Mouse (Mus musculus): ENCODE data around the gene Rps27rt. TPM values are rescaled to one million over a fixed set of nuclear protein-coding genes. Genes with fewer than 3 reads are reported as not detected.
"Not testable (repeated sequence)": the region's sequence is repeated elsewhere in the genome, so short reads cannot be mapped to it uniquely, and the experiment has no call there.

Rps27rt gene
- total RNA-seq, 1 experiment from 2014 or later: 151 TPM

DNA sequence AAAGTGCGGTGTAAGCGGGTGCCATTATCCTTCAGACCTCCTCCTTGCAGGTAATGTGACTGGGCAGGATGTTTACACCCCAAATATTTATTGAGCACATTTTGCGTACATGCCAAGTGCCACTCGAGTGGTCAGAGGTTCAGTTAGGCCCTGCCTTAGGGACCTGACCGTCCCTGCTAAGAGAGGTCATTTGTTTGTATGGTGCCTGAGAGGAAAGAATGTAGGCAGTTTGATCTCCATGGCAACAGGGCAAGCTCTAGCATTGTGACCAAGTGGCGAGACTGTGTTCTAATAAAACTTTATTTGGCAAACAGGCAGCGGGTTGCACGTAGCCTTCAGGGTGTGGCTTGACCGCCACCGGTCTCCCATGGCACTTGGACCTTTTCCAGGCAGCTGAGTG, 7.9 kb upstream of the Rps27rt start:
- no peak for ATAC-seq (replicated peaks in 1 of 2; ENCODE audit: insufficient read depth in 1 of 2, low FRiP score in 2 of 2, low TSS enrichment in 1 of 2, low read depth in 1 of 2, poor library complexity in 2 of 2, severe bottlenecking in 2 of 2)

DNA sequence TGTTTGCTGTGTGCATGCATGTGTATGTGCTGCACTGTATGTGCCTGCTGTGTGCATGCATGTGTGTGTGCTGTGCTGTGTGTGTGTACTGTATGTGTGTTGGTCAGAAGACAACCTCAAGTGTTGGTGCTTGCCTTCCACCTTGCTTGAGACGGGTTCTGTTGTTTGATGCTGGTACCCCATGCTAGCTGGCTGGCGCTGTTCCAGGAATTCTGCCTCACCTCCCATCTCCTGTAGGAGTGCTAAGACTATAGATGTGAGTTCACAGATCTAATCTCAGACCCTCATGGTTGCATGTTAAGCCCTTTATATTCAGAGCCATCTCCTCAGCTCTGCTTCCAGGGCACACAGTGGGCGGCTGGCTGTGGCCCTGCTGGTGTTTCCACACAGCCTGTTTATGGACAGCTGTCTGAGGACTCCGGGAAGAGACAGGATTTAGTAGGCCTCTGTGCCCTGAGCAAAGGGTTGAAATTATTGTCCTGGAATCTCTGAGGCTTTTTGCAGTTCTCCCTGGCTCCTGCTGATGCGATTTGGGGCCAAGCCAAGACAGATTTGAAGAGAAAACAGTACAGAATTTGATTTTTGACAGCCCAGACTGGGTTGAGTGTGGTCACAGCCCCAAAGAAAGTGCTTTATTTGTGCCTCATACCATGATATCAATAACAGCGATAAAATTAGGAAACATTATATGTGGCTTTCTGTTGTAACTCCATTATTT, 6.2 kb upstream of the Rps27rt start:
- no peak for ATAC-seq (replicated peaks in 1 of 2; ENCODE audit: insufficient read depth in 1 of 2, low FRiP score in 2 of 2, low TSS enrichment in 1 of 2, low read depth in 1 of 2, poor library complexity in 2 of 2, severe bottlenecking in 2 of 2)

DNA sequence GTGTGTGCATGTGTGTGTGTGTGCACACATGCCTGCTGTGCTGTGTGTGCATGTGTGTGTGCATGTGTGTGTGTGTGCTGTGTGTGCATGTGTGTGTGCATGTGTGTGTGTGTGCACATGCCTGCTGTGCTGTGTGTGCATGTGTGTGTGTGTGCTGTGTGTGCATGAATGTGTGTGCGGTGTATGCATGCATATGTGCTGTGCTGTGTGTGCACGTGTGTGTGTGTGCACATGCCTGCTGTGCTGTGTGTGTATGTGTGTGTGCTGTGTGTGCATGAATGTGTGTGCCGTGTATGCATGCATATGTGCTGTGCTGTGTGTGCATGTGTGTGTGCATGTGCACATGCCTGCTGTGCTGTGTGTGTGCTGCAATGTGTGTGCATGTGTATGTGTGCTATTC, 5.5 kb upstream of the Rps27rt start:
- ATAC-seq (replicated peaks in 1 of 2; ENCODE audit: insufficient read depth in 1 of 2, low FRiP score in 2 of 2, low TSS enrichment in 1 of 2, low read depth in 1 of 2, poor library complexity in 2 of 2, severe bottlenecking in 2 of 2): no peak

DNA sequence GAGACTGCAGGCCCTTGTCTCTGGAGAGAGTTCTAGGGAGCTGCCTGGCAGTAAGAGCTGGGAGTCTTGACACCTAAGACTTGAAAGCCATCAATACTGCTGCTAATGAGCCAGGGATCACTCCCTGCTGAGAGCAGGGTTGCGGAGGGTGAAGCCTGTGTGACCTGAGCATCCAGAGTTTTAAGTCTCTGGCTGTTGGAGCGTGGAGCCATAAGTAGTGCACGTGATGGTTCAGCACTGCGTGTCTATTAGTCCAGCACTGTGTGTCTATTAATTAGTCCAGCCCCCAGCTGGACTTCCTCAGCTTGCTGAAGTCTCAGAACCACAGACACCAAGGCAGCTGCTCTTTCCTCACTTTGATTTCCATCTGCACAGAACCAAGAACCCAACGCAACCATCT, 3.8 kb upstream of the Rps27rt start:
- no peak for ATAC-seq (replicated peaks in 1 of 2; ENCODE audit: insufficient read depth in 1 of 2, low FRiP score in 2 of 2, low TSS enrichment in 1 of 2, low read depth in 1 of 2, poor library complexity in 2 of 2, severe bottlenecking in 2 of 2)

DNA sequence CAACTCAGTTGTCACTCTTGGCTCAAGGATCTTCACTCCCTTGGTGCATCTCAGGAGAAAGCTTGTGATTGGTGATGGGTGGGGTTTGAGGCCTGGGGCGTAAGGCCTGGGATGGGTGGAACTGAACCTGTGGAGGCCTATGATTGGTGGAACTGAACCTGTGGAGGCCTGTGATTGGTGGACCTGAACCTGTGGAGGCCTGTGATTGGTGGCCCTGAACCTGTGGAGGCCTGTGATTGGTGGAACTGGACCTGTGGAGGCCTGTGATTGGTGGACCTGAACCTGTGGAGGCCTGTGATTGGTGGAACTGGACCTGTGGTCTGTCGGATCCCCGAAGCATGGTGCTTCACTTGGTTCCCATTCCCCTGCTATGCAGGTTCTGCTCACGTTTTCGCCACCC, 3.2 kb upstream of the Rps27rt start:
- ATAC-seq (replicated peaks in 1 of 2; ENCODE audit: insufficient read depth in 1 of 2, low FRiP score in 2 of 2, low TSS enrichment in 1 of 2, low read depth in 1 of 2, poor library complexity in 2 of 2, severe bottlenecking in 2 of 2): no peak

DNA sequence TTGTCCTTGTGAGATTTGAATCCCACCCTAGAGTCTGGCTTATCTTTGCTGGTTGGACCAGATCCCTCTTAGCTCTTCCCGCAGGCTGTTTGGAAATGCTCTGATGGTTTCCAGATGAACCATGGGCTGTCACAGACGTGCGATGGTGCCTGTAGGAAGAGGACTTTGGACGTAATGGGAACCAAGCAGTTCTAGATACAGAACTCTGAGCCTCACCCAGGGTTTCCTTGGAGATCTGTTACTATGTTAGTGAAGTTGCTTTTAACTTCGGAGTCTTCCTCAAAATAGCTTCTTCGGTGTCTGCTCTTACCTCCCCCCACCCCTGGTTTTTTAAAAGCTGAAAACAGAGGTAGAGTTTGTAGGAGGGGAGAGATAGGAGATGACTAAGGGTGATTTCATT, 2.6 kb downstream of the Rps27rt start:
- ATAC-seq (replicated peaks in 1 of 2; ENCODE audit: insufficient read depth in 1 of 2, low FRiP score in 2 of 2, low TSS enrichment in 1 of 2, low read depth in 1 of 2, poor library complexity in 2 of 2, severe bottlenecking in 2 of 2): no peak

DNA sequence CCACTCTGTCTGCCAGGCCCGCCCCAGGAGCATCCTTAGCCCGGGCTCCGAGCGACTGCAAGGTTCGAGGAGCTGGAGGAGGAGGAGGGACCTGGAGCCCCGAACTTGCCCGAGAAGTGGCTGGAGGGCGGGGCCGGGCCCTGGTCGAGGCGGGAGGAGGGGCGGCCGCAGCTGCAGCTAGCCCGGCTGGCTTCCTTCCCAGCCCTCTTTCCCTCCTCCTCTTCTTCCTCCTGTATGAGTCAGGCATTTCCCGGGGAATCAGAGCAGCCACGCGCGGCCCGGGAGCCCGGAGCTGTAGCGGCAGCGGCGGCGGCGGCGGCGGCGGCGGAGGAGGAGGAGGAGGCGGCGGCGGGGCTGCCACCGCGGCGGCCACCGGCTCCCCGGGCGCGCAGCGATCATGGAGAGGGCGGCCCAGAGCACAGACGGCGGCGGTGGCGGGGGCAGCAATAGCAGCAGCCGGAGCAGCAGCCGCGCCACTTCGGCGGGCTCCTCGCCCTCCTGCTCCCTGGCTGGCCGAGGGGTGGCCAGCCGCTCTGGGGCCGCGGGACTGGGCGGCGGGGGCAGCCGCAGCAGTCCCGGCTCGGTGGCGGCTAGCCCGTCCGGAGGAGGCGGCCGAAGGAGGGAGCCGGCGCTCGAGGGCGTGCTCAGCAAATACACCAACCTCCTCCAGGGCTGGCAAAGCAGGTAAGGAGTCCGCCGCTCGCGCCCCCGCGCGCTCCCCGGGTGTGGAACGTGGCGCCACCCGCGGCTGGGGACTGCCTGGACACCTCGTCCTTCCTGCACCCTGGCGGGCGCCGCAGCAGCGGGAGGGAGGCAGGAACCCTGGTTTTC, 4.0 kb downstream of the Rps27rt start, which contains the start of gene Osbpl10:
Gene Osbpl10 (plus strand): TSS at position 289 of the 831 bp plus-strand sequence.
- peak; percentile 40 to 67; a peak in 3 of 4 replicates for ATAC-seq (replicated peaks in 1 of 2; ENCODE audit: insufficient read depth in 1 of 2, low FRiP score in 2 of 2, low TSS enrichment in 1 of 2, low read depth in 1 of 2, poor library complexity in 2 of 2, severe bottlenecking in 2 of 2)

DNA sequence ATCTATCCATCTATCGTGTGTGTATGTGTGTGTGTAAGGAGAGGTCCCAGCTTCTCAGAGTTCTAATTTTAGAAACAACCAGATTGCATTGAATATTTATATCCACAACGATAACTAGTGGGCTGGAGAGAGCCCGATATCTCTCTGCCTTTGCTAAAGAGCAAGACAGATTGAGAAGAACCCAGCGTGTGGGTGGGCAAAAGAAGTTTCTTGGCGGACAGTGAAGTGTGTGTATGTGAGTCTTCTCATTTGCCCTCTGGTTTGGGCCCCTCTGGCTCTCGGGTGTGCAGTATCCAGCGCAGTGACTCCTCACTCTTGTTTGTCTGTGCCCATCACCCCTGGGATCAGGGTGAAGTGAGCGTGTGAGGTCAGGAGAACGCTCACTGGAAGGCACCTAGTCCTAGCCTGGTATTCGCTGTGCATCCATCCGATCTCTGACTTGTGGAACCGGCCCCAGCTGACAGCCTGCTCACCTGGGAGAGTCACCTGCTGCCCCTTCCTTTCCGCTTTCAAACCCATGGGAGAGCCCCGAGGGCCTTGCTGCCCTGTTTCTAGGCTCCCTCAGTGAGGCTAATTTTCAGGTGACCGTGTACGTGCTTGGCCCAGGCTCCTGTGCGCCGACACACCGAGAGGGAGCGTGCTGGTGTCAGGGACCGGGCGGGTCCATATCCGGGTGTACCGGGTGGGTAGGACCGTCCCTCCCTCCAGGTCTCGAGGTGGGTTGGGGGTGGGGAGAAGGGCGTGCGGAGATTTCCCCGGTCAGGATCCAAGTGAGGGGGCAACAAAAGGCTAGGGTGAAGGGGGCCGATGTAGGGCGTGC, 4.9 kb downstream of the Rps27rt start:
- peak; percentile 13 to 43; a peak in 1 of 4 replicates for ATAC-seq (replicated peaks in 1 of 2; ENCODE audit: insufficient read depth in 1 of 2, low FRiP score in 2 of 2, low TSS enrichment in 1 of 2, low read depth in 1 of 2, poor library complexity in 2 of 2, severe bottlenecking in 2 of 2)

DNA sequence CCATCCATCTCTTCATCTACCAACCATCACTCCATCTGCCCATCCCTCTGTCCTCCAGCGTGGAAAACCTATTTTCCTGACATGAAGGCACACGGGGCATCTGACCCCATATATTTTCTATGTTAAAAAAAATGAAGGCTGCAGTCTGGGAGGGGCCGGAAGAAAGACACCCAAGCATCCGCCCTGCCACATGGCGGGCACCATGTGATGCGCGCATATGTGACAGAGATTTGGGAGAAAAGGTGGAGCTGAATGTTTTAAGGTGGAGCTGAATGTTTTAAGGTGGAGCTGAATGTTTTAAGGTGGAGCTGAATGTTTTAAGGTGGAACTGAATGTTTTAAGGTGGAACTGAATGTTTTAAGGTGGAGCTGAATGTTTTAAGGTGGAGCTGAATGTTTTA, 16.3 kb downstream of the Rps27rt start:
- not testable (repeated sequence) for ATAC-seq (replicated peaks in 1 of 2; ENCODE audit: insufficient read depth in 1 of 2, low FRiP score in 2 of 2, low TSS enrichment in 1 of 2, low read depth in 1 of 2, poor library complexity in 2 of 2, severe bottlenecking in 2 of 2)

DNA sequence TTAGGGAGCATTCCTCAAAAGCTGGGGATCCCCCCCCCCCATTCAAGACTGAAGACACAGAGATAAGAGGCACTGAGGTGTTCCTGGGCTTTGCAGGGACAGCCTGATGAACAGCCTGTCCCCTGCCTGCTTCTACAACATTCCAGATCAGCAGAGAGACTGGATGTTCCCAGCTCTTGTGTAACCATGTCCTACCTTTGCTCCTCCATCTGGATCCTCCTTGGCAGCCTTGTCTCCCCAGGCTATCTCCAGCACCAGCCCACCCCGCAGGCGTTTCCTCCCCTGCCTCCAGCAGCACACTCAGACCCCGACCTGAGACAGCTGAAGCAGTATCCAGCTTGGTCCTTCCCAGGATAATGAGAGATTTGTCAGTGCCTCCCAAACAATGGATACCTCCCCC, 18.4 kb downstream of the Rps27rt start:
- ATAC-seq (replicated peaks in 1 of 2; ENCODE audit: insufficient read depth in 1 of 2, low FRiP score in 2 of 2, low TSS enrichment in 1 of 2, low read depth in 1 of 2, poor library complexity in 2 of 2, severe bottlenecking in 2 of 2): no peak

DNA sequence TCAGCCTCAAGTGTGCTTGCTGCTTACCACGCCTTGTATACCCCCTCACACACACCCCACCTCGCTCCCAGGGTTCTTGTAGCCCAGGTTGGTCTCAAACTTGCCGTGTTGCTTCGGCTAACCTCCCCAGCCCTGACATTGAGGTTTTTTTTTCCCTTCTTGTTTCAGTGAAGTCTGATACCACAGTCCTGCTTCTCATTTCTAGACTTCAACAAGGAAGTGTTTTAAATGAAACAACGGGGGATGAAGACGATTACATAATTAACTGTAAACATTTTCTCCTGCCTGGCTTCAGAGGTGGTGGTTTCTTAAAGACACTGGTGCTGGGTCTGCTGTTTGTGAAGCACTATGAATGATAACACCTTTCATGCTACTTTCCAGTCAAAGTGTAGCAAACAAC, 21.7 kb downstream of the Rps27rt start:
- ATAC-seq (replicated peaks in 1 of 2; ENCODE audit: insufficient read depth in 1 of 2, low FRiP score in 2 of 2, low TSS enrichment in 1 of 2, low read depth in 1 of 2, poor library complexity in 2 of 2, severe bottlenecking in 2 of 2): peak in 1 of 2 experiments; percentile 22; a peak in 3 of 4 replicates

DNA sequence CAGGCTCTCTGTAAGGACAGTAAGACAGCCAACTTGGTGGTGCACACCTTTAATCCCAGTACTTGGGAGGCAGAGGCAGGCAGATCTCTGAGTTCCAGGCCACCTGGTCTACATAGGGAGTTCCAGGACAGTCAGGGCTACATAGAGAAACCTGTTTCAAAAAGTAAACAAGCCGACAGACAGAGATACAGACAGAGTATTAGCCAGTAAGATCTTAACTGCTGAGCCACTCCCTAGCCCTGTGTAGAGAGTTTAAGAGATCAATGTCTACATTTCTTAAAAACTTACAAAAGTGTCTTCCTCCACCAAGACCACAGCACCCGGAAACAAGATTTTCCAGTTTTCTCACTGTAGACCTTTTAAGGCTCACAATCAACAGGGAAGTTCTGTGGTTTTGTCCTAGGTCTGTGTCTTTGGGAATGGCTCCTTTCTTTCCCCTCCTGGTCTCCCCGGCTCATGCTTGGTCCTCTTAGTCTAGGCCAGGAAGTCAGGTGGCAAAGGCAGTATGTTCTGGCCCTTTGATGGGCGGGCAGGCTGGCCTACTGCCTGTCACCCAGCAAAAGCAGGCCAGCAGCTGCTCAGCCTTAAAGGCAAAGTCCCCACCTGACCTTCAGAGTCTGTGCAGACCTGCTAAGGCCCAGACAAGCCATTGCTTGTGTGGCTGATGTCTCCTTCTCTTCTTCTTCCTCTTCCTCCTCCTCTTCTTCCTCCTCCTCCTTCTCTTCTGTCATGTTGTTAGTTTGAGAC, 22.3 kb downstream of the Rps27rt start:
- ATAC-seq (replicated peaks in 1 of 2; ENCODE audit: insufficient read depth in 1 of 2, low FRiP score in 2 of 2, low TSS enrichment in 1 of 2, low read depth in 1 of 2, poor library complexity in 2 of 2, severe bottlenecking in 2 of 2): no peak

DNA sequence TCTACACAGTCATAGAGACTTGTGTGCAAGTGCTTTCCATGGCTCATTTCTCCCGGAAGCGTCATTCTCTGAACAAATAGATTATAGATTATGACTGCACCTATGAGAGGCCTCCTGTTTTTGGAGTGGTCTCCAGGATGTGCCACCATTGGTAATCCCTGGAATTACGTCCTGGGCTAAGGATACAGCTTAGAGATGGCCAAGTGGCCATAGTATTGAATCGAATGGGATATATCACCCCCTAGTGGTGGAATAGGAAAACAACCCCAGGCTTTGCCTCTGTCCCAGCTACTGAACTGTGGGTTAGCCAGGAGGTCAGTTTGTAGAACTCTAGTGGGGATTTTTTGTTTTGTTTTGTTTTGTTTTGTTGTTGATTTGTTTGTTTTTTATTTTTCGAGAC, 25.6 kb downstream of the Rps27rt start:
- peak; percentile 65 to 66; a peak in 3 of 4 replicates for ATAC-seq (replicated peaks in 1 of 2; ENCODE audit: insufficient read depth in 1 of 2, low FRiP score in 2 of 2, low TSS enrichment in 1 of 2, low read depth in 1 of 2, poor library complexity in 2 of 2, severe bottlenecking in 2 of 2)

DNA sequence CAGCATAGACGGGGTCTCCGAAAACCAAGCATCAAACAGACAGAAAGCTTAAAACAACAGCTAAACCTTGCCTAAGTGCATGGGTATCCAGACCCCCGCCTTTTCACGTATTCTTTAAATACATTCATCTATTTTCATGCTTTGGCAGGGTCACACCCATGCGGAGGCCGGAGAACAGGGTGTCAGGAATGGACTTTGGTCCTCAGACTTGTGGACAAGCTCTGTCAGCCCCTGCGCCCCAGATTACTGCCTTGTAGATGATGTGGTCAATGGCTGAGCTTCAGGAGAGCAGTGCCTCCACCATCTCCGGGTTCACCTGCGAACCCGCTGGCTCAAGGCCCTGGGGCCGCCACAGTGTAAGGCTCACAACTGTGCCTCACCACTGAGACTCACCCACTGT, 27.2 kb downstream of the Rps27rt start:
- no peak for ATAC-seq (replicated peaks in 1 of 2; ENCODE audit: insufficient read depth in 1 of 2, low FRiP score in 2 of 2, low TSS enrichment in 1 of 2, low read depth in 1 of 2, poor library complexity in 2 of 2, severe bottlenecking in 2 of 2)

DNA sequence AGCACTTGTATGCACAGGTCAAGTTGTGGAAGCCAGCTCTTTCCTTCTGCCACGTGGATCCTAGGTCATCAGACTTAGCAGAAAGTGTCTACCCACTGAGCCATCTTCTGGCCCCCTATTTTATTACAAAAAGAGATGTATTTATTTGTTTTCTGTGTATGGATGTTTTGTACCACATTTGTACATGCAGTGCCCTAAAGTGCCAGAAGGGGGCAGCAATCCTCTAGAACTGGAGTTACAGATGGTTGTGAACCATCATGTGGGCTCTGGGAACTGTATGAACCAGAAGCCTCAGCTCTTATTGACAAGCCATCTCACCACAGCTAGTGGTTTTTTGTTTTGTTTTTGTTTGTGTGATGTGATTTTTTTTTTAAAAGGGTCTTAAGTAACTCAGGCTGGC, 29.7 kb downstream of the Rps27rt start:
- ATAC-seq (replicated peaks in 1 of 2; ENCODE audit: insufficient read depth in 1 of 2, low FRiP score in 2 of 2, low TSS enrichment in 1 of 2, low read depth in 1 of 2, poor library complexity in 2 of 2, severe bottlenecking in 2 of 2): no peak

DNA sequence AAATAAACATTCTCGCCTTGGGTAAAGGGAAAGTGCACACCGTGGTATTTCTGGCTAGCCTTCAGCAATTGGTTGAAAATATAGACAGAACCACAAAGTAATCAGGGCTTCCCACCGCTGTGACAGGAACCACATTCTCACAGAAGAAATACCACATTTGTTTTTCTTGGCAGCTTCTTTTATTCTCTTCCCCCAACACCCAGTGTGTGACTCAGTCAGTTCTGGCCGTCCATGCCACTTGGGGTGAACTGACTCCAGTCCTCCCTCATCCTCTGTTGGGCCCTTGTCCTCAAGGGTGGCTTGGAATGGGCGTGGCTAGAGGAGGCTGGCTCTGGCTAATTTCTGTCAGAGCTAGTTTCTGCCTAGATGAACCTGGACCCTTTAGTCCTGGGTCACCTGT, 34.1 kb downstream of the Rps27rt start:
- peak; percentile 82 to 83 for ATAC-seq (replicated peaks in 1 of 2; ENCODE audit: insufficient read depth in 1 of 2, low FRiP score in 2 of 2, low TSS enrichment in 1 of 2, low read depth in 1 of 2, poor library complexity in 2 of 2, severe bottlenecking in 2 of 2)

DNA sequence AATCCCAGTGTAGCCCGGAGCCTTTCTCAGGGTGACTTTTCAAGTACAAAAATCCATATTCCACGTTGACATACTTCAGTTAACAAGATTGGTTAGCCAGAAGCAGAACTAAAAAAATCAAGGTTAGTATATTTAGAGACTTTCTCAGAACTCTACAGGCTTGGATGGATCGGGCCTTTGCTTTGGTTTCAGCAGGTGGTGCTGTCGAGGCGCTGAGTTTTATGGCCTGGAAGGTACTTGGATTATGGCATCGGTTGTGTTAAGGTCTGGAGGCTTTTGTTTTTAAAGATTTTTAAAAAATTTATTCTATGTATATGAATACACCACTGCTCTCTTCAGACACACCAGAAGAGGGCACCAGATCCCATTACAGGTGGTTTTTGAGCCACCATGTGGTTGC, 37.0 kb downstream of the Rps27rt start:
- ATAC-seq (replicated peaks in 1 of 2; ENCODE audit: insufficient read depth in 1 of 2, low FRiP score in 2 of 2, low TSS enrichment in 1 of 2, low read depth in 1 of 2, poor library complexity in 2 of 2, severe bottlenecking in 2 of 2): no peak
